17 mouse cellular contexts compared by ENCODE assay signal in genomic region chr8:90064381-90064780, GRCm38 (mm10).
A peak's percentile ranks its signal among the peaks of the same experiment; 100 is the strongest.
DNase-seq lines count a peak whose midpoint lies in the region; ATAC-seq and TF ChIP-seq lines count a peak whose summit lies in the region.
"Had no signal": no experiment of that assay in that cellular context is flagged by ENCODE, and none has a peak within 500 bp of the region (broad histone marks: within the 10 kb centered on the region; RNA-seq: fewer than 3 reads in every experiment).

No protein-coding gene starts in this region.

- no peaks in the 10 kb centered on the region for H3K27me3 ChIP-seq in stomach, embryonic 14.5 days (ENCODE audit: control insufficient read depth, insufficient read depth, low read length)
- no peaks in the 10 kb centered on the region for H3K27me3 ChIP-seq in stomach, postnatal 0 days (ENCODE audit: control insufficient read depth, insufficient read depth, low read length)
- H3K27me3 ChIP-seq in hindbrain, embryonic 14.5 days (ENCODE audit: control insufficient read depth, insufficient read depth, low read length) = no peaks in the 10 kb centered on the region
- no peaks in the 10 kb centered on the region for H3K27me3 ChIP-seq in midbrain, embryonic 15.5 days (replicated peaks)
- H3K27me3 ChIP-seq in kidney, adult 2 months (replicated peaks; ENCODE audit: control insufficient read depth, insufficient read depth, low read length) = no peaks in the 10 kb centered on the region
- H3K27me3 ChIP-seq: embryonic facial prominence, embryonic 15.5 days; kidney, embryonic 15.5 days had no signal

- WGBS in stomach, embryonic 14.5 days = 20% methylated on average over 6 of the region's 6 CpGs
- WGBS in stomach, postnatal 0 days = 19% methylated on average over 6 of the region's 6 CpGs
- WGBS in hindbrain, embryonic 14.5 days = 21% methylated on average over 6 of the region's 6 CpGs
- 18% methylated on average over 6 of the region's 6 CpGs for WGBS in midbrain, embryonic 15.5 days
- WGBS in kidney, adult 2 months = 70% methylated on average over 6 of the region's 6 CpGs

- no peak for TF ChIP-seq POLR2A in kidney, adult 2 months (IDR thresholded peaks at IDR 0.05; ENCODE audit: low read depth, low read length)

- H3K4me3 ChIP-seq in stomach, embryonic 14.5 days (ENCODE audit: low read depth, low read length) = no peak overlapping the region
- no peak overlapping the region for H3K4me3 ChIP-seq in stomach, postnatal 0 days (ENCODE audit: low read depth, low read length)
- no peak overlapping the region for H3K4me3 ChIP-seq in hindbrain, embryonic 14.5 days (replicated peaks; ENCODE audit: low read length)
- no peak overlapping the region for H3K4me3 ChIP-seq in midbrain, embryonic 15.5 days
- no peak overlapping the region for H3K4me3 ChIP-seq in kidney, adult 2 months (ENCODE audit: insufficient read depth, low read depth, low read length)
- H3K4me3 ChIP-seq: embryonic facial prominence, embryonic 15.5 days; heart, embryonic 10.5 days; kidney, embryonic 15.5 days; limb, embryonic 10.5 days had no signal

- H3K9me3 ChIP-seq in stomach, embryonic 14.5 days (ENCODE audit: control insufficient read depth, low read depth, low read length) = no peaks in the 10 kb centered on the region
- no peaks in the 10 kb centered on the region for H3K9me3 ChIP-seq in stomach, postnatal 0 days (ENCODE audit: control insufficient read depth, low read length)
- H3K9me3 ChIP-seq in hindbrain, embryonic 14.5 days (ENCODE audit: control insufficient read depth, low read length) = no peaks in the 10 kb centered on the region
- no peaks in the 10 kb centered on the region for H3K9me3 ChIP-seq in midbrain, embryonic 15.5 days
- H3K9me3 ChIP-seq: embryonic facial prominence, embryonic 15.5 days; heart, embryonic 10.5 days; kidney, embryonic 15.5 days; limb, embryonic 10.5 days had no signal

- H3K27ac ChIP-seq in stomach, embryonic 14.5 days (ENCODE audit: low read length) = peak overlapping the region; percentile 1; the same call in 1 of the 2 replicates
- H3K27ac ChIP-seq in stomach, postnatal 0 days (replicated peaks) = no peak overlapping the region
- H3K27ac ChIP-seq in hindbrain, embryonic 14.5 days = peak overlapping the region; percentile 47; the same call in 1 of the 2 replicates
- H3K27ac ChIP-seq in midbrain, embryonic 15.5 days = peak overlapping the region; percentile 50
- no peak overlapping the region for H3K27ac ChIP-seq in kidney, adult 2 months (ENCODE audit: insufficient read depth, low read depth, low read length)
- H3K27ac ChIP-seq: embryonic facial prominence, embryonic 15.5 days; heart, embryonic 10.5 days; kidney, embryonic 15.5 days; limb, embryonic 10.5 days had no signal

- no peak for TF ChIP-seq EP300 in stomach, postnatal 0 days (optimal IDR thresholded peaks at IDR 0.05)

- no peak overlapping the region for H3K4me2 ChIP-seq in stomach, embryonic 14.5 days (replicated peaks; ENCODE audit: low read depth, low read length)
- no peak overlapping the region for H3K4me2 ChIP-seq in stomach, postnatal 0 days (replicated peaks; ENCODE audit: low read depth)
- no peak overlapping the region for H3K4me2 ChIP-seq in hindbrain, embryonic 14.5 days (replicated peaks)
- H3K4me2 ChIP-seq in midbrain, embryonic 15.5 days = no peak overlapping the region
- H3K4me2 ChIP-seq: embryonic facial prominence, embryonic 15.5 days; kidney, embryonic 15.5 days; liver, embryonic 11.5 days had no signal

- H3K9ac ChIP-seq in stomach, embryonic 14.5 days (replicated peaks; ENCODE audit: low read depth, low read length) = no peak overlapping the region
- H3K9ac ChIP-seq in stomach, postnatal 0 days (ENCODE audit: low read length) = no peak overlapping the region
- H3K9ac ChIP-seq in hindbrain, embryonic 14.5 days = no peak overlapping the region
- no peak overlapping the region for H3K9ac ChIP-seq in midbrain, embryonic 15.5 days
- H3K9ac ChIP-seq: embryonic facial prominence, embryonic 15.5 days; kidney, embryonic 15.5 days had no signal

- no peaks in the 10 kb centered on the region for H3K4me1 ChIP-seq in stomach, embryonic 14.5 days (ENCODE audit: control insufficient read depth, insufficient read depth, low read length)
- no peaks in the 10 kb centered on the region; the same call in 1 of the 2 replicates for H3K4me1 ChIP-seq in stomach, postnatal 0 days (replicated peaks; ENCODE audit: control insufficient read depth, insufficient read depth)
- peaks cover 15% of the 10 kb centered on the region for H3K4me1 ChIP-seq in hindbrain, embryonic 14.5 days (replicated peaks; ENCODE audit: control insufficient read depth, insufficient read depth, low read length)
- H3K4me1 ChIP-seq in midbrain, embryonic 15.5 days = peaks cover 16% of the 10 kb centered on the region
- H3K4me1 ChIP-seq in kidney, adult 2 months (ENCODE audit: control insufficient read depth, insufficient read depth, low read length) = no peaks in the 10 kb centered on the region
- H3K4me1 ChIP-seq: embryonic facial prominence, embryonic 15.5 days had no signal

- no peaks in the 10 kb centered on the region for H3K36me3 ChIP-seq in stomach, embryonic 14.5 days (ENCODE audit: control insufficient read depth, insufficient read depth, low read length)
- H3K36me3 ChIP-seq in stomach, postnatal 0 days (ENCODE audit: control insufficient read depth, insufficient read depth, low read length) = no peaks in the 10 kb centered on the region
- no peaks in the 10 kb centered on the region for H3K36me3 ChIP-seq in hindbrain, embryonic 14.5 days (replicated peaks; ENCODE audit: control insufficient read depth, insufficient read depth)
- H3K36me3 ChIP-seq in midbrain, embryonic 15.5 days (replicated peaks) = no peaks in the 10 kb centered on the region
- no peaks in the 10 kb centered on the region for H3K36me3 ChIP-seq in kidney, adult 2 months (ENCODE audit: control insufficient read depth, insufficient read depth, low read length)
- H3K36me3 ChIP-seq: embryonic facial prominence, embryonic 15.5 days; G1E; heart, embryonic 10.5 days; kidney, embryonic 15.5 days; limb, embryonic 10.5 days had no signal

- 0 out of 2 replicates have a peak, but pooled peaks have one; percentile 12 for ATAC-seq in stomach, embryonic 14.5 days (ENCODE audit: insufficient number of reproducible peaks, insufficient read depth, low FRiP score, low read depth)
- no peak for ATAC-seq in stomach, postnatal 0 days (ENCODE audit: low FRiP score, low TSS enrichment)
- no peak for ATAC-seq in hindbrain, embryonic 14.5 days (ENCODE audit: low FRiP score)
- ATAC-seq in midbrain, embryonic 15.5 days (replicated peaks) = no peak
- ATAC-seq: inflammation-experienced regulatory T-cells, adult 6 months had no signal

- no peak for TF ChIP-seq CTCF in stomach, postnatal 0 days (IDR thresholded peaks at IDR 0.05; ENCODE audit: low read depth)
- TF ChIP-seq CTCF in kidney, adult 2 months (conservative IDR thresholded peaks at IDR 0.05; ENCODE audit: insufficient read depth, insufficient read length, low read depth, low read length) = no peak

- no peak for DNase-seq in stomach, postnatal 0 days (ENCODE audit: low spot score)
- DNase-seq in hindbrain, embryonic 14.5 days (ENCODE audit: low spot score) = no peak
- DNase-seq in layer of hippocampus, postnatal 25 days (ENCODE audit: extremely low spot score in 1 of 2, low spot score in 1 of 2) = no peak
- no peak for DNase-seq in kidney, adult 2 months
- no peak for DNase-seq in heart, postnatal 25 days (ENCODE audit: low spot score)
- DNase-seq: cerebellum, adult 18-20 months; cerebellum, postnatal 36 days; heart, postnatal 10 days had no signal

- intact Hi-C loops in heart, postnatal 25 days (cut with DNase I) = no loop called here

Comparison
In these comparisons a context has a peak if more than half of its experiments do, and no peak if none do; other contexts are left out.
1. H3K27ac ChIP-seq: peak in stomach, embryonic 14.5 days (single experiment), hindbrain, embryonic 14.5 days (single experiment) and midbrain, embryonic 15.5 days (single experiment); none in stomach, postnatal 0 days (single experiment) and kidney, adult 2 months (single experiment).